Mouse (Mus musculus): Measurements from ENCODE around the gene Tfb1m. TPM values are rescaled to one million over a fixed set of nuclear protein-coding genes. Genes with fewer than 3 reads are reported as not detected.

Tfb1m gene
- polyA plus RNA-seq, 1 experiment from 2014 or later: 16.2 TPM

DNA sequence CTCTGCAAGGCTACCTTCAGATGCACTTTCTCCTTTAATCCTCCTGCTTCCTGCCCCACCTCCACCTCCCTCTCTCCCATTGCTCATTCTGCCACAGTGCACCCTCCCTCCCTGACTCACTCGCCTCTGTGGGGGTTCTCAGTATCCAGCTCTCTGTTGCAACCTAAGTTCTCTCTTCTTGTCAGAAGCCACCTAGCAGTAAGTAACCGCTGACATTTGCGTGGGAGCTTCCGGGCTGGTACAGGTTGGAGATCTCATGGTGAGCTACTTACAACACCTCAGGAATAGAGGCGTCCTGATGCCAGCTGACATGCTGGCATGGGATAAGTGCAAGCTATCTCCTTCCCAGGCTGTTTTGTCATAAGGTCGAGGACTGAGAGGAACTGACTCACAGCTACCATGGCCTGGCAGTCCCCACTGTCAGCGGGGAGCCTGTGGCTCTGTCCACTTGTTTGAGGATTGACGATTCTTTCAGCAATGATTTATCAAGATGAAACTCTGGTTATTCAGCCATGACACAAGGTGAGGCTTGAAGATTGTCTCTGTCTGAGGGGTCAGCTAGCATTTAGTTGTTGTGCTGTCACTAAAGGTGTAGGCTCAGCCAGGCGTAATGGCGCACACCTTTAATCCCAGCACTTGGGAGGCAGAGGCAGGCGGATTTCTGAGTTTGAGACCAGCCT is 67.2 kb downstream of the Tfb1m start:
- WGBS: 71% methylated on average over 11 of the region's 11 CpGs
- Histone ChIP-seq H3K4me3 (no peak overlapping the region), H3K36me3 (no peaks in the 10 kb centered on the region), H3K9me3 (no peaks in the 10 kb centered on the region), H3K9ac (no peak overlapping the region), H3K27me3 (replicated peaks) (no peaks in the 10 kb centered on the region), H3K4me1 (no peaks in the 10 kb centered on the region), H3K27ac (replicated peaks) (no peak overlapping the region), H3K4me2 (no peak overlapping the region)
- no peak for ATAC-seq (ENCODE audit: extremely low read depth, insufficient number of reproducible peaks, low FRiP score, low TSS enrichment)

DNA sequence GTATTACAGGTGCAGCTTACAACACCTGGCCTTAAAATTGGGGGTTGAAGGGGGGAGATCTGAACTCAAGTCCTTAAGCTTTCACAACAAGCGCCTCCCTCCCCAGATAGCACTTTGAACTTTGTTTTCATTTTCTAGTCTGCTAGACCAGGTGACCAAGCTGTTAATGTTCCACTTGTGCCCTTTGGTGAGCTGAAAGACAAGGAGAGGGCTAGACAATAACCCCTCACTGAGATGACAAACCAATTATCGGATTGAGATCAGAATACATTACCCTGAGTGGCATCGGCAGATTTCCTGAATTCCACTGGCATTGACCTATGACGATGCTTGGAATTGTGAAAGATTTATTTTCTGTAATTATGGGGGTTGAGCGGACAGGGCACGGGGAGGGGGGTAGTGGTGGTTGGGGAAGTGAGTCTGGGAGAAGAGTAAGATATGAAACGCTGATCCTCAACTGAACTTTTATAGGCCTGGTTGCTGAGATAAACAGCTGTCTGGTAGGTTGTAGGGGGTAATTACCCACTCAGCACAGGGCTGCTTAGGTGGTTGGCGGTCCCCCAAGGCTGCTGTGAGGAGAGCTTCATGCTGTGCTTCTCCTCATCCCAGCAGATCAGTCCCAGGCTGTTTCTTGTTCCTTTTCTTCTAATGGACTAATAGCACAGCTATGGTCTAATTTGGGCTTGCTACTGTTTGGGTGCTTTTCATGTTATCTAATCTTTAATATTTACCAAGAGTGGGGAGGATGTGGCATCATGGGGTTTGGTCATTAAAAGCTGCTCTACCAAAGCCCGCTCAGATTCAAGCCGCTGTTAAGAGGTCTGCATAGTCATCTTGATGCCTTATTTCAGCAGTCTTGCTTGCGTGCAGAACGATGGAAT is 69.6 kb downstream of the Tfb1m start:
- no peak for ATAC-seq (ENCODE audit: extremely low read depth, insufficient number of reproducible peaks, low FRiP score, low TSS enrichment)
- WGBS: 65% methylated on average over 12 of the region's 12 CpGs
- no peak overlapping the region for H3K27ac ChIP-seq (replicated peaks)

DNA sequence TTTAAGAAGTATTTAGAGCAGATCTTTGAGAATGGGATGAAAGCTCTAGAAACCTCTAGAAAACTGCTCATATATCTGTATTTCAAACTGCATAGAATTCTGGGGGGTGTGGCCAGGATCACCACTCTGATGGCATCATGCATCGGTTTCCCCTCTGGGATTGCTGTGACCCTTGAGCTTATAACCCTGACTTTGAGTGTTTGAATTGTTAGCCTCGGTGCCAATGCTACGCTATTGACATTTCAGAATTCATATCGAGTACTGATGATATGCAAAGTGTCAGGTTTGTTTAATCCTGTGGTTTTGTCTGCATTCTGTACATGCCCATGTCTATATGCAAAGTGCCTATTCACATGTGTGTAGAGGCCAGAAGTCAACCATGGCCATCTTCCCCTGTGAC is 70.4 kb downstream of the Tfb1m start:
- 87% methylated on average over 4 of the region's 4 CpGs for WGBS
- Histone ChIP-seq H3K9ac (no peak overlapping the region), H3K4me3 (no peak overlapping the region), H3K4me2 (no peak overlapping the region), H3K36me3 (no peaks in the 10 kb centered on the region), H3K27me3 (replicated peaks) (no peaks in the 10 kb centered on the region), H3K4me1 (no peaks in the 10 kb centered on the region), H3K9me3 (no peaks in the 10 kb centered on the region), H3K27ac (replicated peaks) (no peak overlapping the region)
- ATAC-seq (ENCODE audit: extremely low read depth, insufficient number of reproducible peaks, low FRiP score, low TSS enrichment): no peak

More for the DNA sequence above, 69.6 kb downstream of the Tfb1m start:
- no peaks in the 10 kb centered on the region for H3K36me3 ChIP-seq
- H3K9ac ChIP-seq: no peak overlapping the region
- no peaks in the 10 kb centered on the region for H3K4me1 ChIP-seq
- H3K27me3 ChIP-seq (replicated peaks): no peaks in the 10 kb centered on the region
- H3K4me3 ChIP-seq: no peak overlapping the region
- no peaks in the 10 kb centered on the region for H3K9me3 ChIP-seq
- H3K4me2 ChIP-seq: no peak overlapping the region

DNA sequence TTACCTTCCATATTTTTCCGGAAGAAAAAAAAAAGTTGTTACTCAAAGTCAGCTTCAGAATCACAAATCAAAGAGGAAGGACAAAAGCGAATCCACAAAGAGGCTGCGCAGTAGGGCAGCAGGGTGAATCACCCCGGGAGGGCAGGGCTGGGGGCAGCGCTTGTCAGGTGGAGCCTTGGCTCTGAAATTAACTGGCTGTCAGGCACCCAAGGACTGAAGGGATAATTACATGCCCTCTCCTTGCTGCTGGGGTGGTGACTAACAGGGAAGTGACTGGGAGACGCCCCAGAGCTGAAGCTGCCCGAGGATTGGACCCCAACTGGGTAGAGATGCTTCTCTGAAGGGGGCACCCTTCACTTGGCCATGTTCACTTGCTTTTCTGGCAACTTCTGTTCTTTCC is 71.7 kb downstream of the Tfb1m start:
- Histone ChIP-seq H3K4me3 (no peak overlapping the region), H3K36me3 (no peaks in the 10 kb centered on the region), H3K27ac (replicated peaks) (no peak overlapping the region), H3K4me2 (no peak overlapping the region), H3K27me3 (replicated peaks) (no peaks in the 10 kb centered on the region), H3K9ac (no peak overlapping the region), H3K4me1 (no peaks in the 10 kb centered on the region), H3K9me3 (no peaks in the 10 kb centered on the region)
- no peak for ATAC-seq (ENCODE audit: extremely low read depth, insufficient number of reproducible peaks, low FRiP score, low TSS enrichment)
- WGBS: 67% methylated on average over 7 of the region's 7 CpGs

DNA sequence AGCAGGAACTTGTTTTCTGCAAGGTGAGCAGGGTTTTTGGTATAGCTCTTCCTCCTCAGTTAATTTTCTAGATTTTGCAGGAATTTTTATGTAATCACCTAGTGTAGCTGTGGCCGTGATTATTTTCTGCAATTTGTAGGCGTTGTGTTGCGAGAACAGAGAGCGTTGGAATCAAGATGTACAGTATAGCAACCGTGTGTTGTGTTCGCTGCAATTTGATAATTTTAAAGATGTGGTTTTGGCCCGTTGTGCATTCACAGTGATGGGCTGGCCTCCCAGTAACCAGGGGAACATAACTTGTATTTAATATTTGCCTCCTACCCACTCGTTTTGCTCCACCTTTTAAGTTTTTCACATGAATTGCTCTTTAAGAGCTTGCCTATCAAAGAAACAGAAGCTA is 74.5 kb downstream of the Tfb1m start:
- no peak overlapping the region for H3K27ac ChIP-seq (replicated peaks)
- no peak overlapping the region for H3K9ac ChIP-seq
- no peaks in the 10 kb centered on the region for H3K9me3 ChIP-seq
- 85% methylated on average over 8 of the region's 8 CpGs for WGBS
- no peaks in the 10 kb centered on the region for H3K27me3 ChIP-seq (replicated peaks)
- H3K4me3 ChIP-seq: no peak overlapping the region
- no peak overlapping the region for H3K4me2 ChIP-seq
- H3K4me1 ChIP-seq: no peaks in the 10 kb centered on the region
- ATAC-seq (ENCODE audit: extremely low read depth, insufficient number of reproducible peaks, low FRiP score, low TSS enrichment): no peak
- H3K36me3 ChIP-seq: no peaks in the 10 kb centered on the region

DNA sequence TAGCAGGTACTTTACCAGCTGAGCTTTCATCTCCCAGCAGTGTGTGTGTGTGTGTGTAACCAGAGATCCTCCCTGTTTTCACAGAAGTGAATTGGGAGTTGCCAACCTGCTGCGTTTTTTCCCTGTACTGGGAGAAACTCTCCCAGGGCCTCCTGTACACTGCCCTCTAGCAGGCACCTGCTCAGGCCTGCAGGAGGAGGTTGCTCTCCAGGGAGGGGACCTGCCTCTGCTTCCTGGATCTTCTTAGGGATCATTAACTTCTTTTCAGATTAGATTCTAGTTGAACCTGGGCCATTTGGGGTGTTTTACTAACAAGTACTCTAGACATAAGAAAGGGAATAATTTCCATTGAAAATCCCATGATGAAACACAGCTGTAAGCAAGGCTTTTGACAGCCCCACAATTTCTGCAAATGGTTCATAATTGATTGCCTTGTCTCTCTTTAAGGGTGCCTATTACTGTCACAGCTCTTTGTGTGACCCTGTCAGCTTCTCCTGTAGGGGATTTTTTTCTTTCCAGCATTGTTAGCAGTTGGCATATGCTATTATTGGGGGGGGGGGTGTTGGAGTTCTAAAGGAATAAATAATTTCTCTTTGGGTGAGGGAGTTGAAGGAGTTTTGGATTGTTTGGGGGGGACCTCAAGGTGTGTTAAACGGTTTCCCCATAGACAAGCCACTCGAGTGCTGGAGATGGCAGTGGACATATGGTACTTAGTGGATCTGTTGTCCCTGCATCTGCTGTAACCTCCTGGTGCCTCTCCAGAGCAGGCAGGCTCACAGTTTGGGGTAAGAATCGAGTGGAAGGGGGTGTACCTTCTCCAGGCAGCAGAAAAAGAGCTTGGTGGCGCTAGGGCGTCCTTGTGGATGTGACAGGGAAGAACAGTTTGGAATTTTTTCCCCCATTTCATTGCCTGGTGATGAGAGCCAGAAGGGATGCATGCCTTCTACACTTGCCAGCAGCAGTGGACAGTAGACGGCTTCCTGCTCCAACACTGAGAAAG is 75.7 kb downstream of the Tfb1m start:
- H3K9ac ChIP-seq: no peak overlapping the region
- no peak overlapping the region for H3K4me2 ChIP-seq
- no peak for ATAC-seq (ENCODE audit: extremely low read depth, insufficient number of reproducible peaks, low FRiP score, low TSS enrichment)
- H3K9me3 ChIP-seq: no peaks in the 10 kb centered on the region
- 58% methylated on average over 7 of the region's 7 CpGs for WGBS
- no peaks in the 10 kb centered on the region for H3K4me1 ChIP-seq
- H3K36me3 ChIP-seq: no peaks in the 10 kb centered on the region
- H3K27me3 ChIP-seq (replicated peaks): no peaks in the 10 kb centered on the region
- H3K27ac ChIP-seq (replicated peaks): no peak overlapping the region
- H3K4me3 ChIP-seq: no peak overlapping the region

DNA sequence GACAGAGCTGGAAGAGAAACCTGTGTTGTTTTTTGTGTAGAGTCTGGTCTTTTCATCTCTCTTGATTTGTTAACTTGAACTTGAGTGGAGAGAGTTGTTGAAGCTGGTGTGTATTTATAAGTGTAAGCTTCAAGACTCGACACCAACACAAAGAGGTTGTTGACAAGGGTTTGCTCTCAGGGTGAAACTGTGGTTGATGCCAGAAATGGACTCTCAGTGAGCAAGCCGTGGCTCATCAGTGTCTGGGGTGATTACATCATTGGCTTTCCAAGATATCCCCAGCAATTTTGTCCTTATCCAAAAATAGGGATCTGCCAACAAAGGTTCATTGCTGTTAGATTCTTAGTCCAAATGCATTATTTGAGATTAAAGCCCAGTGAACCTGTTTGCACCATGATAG is 81.0 kb downstream of the Tfb1m start:
- Histone ChIP-seq H3K4me1 (no peaks in the 10 kb centered on the region), H3K36me3 (no peaks in the 10 kb centered on the region), H3K4me3 (no peak overlapping the region), H3K9ac (no peak overlapping the region), H3K9me3 (no peaks in the 10 kb centered on the region), H3K27ac (replicated peaks) (no peak overlapping the region), H3K27me3 (replicated peaks) (no peaks in the 10 kb centered on the region), H3K4me2 (no peak overlapping the region)
- WGBS: 43% methylated on average over 2 of the region's 2 CpGs
- ATAC-seq (ENCODE audit: extremely low read depth, insufficient number of reproducible peaks, low FRiP score, low TSS enrichment): no peak

DNA sequence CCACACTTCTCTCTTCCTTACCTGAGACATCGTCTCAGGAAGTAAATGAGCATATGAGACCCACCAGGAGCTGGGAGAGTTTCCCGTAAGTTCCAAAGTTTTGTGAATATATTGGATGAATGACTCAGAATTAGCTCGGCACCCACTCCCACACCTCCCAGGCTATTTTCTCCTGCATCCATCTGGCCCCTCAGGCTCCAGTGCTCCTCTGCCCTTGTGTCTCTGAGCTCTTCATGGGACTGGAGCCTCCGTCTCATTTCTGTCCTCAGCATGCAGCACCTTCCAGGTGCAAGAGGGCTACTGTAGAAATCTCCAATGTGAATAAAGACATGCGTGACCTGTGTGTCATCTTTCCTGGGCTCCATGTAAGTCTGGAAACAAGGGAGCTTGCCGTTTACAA is 85.6 kb downstream of the Tfb1m start:
- H3K9me3 ChIP-seq: no peaks in the 10 kb centered on the region
- no peaks in the 10 kb centered on the region for H3K27me3 ChIP-seq (replicated peaks)
- H3K9ac ChIP-seq: no peak overlapping the region
- H3K4me1 ChIP-seq: no peaks in the 10 kb centered on the region
- 77% methylated on average over 6 of the region's 6 CpGs for WGBS
- no peaks in the 10 kb centered on the region for H3K36me3 ChIP-seq
- H3K4me3 ChIP-seq: no peak overlapping the region
- H3K27ac ChIP-seq (replicated peaks): no peak overlapping the region
- no peak overlapping the region for H3K4me2 ChIP-seq
- no peak for ATAC-seq (ENCODE audit: extremely low read depth, insufficient number of reproducible peaks, low FRiP score, low TSS enrichment)

Other genes starting within 250 kb of the Tfb1m start
- gene Tiam2, start 231.2 kb downstream of the Tfb1m start, polyA plus RNA-seq (2015; fragmentation: Nextera tagmentation; extraction: Ambion mirVana): 2.8 and 4.0 TPM in 2 replicates
- gene Cldn20, start 25.2 kb downstream of the Tfb1m start, polyA plus RNA-seq (2015; fragmentation: Nextera tagmentation; extraction: Ambion mirVana): not detected in 2 replicates
- not detected in 2 replicates for gene Nox3, start 138.5 kb upstream of the Tfb1m start, polyA plus RNA-seq (2015; fragmentation: Nextera tagmentation; extraction: Ambion mirVana)